Mouse (Mus musculus) heart, embryonic 15.5 days (tissue): ENCODE measurements around the gene Pnldc1. TPM values are rescaled to one million over a fixed set of nuclear protein-coding genes. Genes with fewer than 3 reads are reported as not detected.

Experiments used
- ATAC-seq: fragments of 200-750 bp; cut with Nextera tagmentation; replicated peaks from 2 replicates; pipeline ENCODE4 v1.8.0; 2017; ENCODE audit warnings: low read depth, moderate TSS enrichment; ENCODE audit not compliant: insufficient number of reproducible peaks, insufficient read depth, low FRiP score
- H3K27ac ChIP-seq: fragments of 300-500 bp; sonication (generic); 2 replicates; pipeline ENCODE4 v1.5.1; 2015; ENCODE audit warnings: mild to moderate bottlenecking, inconsistent platforms
- H3K27me3 ChIP-seq: fragments of 300-500 bp; sonication (generic); 2 replicates; pipeline ENCODE4 v1.6.1; 2015; ENCODE audit warnings: inconsistent platforms
- H3K36me3 ChIP-seq: fragments of 300-500 bp; sonication (generic); 2 replicates; pipeline ENCODE4 v1.6.1; 2015; ENCODE audit warnings: mild to moderate bottlenecking, inconsistent platforms
- H3K4me1 ChIP-seq: fragments of 300-500 bp; sonication (generic); replicated peaks from 2 replicates; pipeline ENCODE4 v1.6.1; 2015; ENCODE audit warnings: inconsistent platforms
- H3K4me2 ChIP-seq: fragments of 300-500 bp; sonication (generic); 2 replicates; pipeline ENCODE4 v1.6.1; 2015; ENCODE audit warnings: inconsistent platforms, mild to moderate bottlenecking, moderate library complexity
- H3K4me3 ChIP-seq: fragments of 300-500 bp; sonication (generic); 2 replicates; pipeline ENCODE4 v1.5.1; 2015; ENCODE audit warnings: mild to moderate bottlenecking, inconsistent platforms
- H3K9ac ChIP-seq: fragments of 300-500 bp; sonication (generic); 2 replicates; pipeline ENCODE4 v1.6.1; 2015; ENCODE audit warnings: mild to moderate bottlenecking, inconsistent platforms
- H3K9me3 ChIP-seq: fragments of 300-500 bp; sonication (generic); replicated peaks from 2 replicates; pipeline ENCODE4 v1.6.1; 2016; ENCODE audit warnings: inconsistent platforms
- WGBS: fragments of 180-500 bp; shearing (Covaris S2); methylation state at CpG from one replicate; pipeline ENCODE4 v1.1.7; 2015; ENCODE audit warnings: mixed read lengths; 5-methylcytosine and 5-hydroxymethylcytosine counted together
- microRNA-seq: library from miRNA; unstranded; fragments of <30 nt; microRNA quantifications from one replicate; pipeline ENCODE4, GENCODE M21; 2016
- polyA plus RNA-seq: library from polyadenylated mRNA; unstranded; fragments of >200 nt; fragmentation: Nextera tagmentation; extraction: Ambion mirVana; gene quantifications from 2 replicates; pipeline ENCODE4 v1.2.1, GENCODE M21; 2015

Pnldc1 gene
- polyA plus RNA-seq, 1 experiment from 2014 or later: 0.77 TPM

- no peak for ATAC-seq
- WGBS: 65% methylated on average over 11 of the region's 11 CpGs
- no peak overlapping the region for H3K4me3 ChIP-seq
Measured at GRCm38 (mm10) chr17:12851689-12852088, 58.3 kb downstream of the Pnldc1 start.

DNA sequence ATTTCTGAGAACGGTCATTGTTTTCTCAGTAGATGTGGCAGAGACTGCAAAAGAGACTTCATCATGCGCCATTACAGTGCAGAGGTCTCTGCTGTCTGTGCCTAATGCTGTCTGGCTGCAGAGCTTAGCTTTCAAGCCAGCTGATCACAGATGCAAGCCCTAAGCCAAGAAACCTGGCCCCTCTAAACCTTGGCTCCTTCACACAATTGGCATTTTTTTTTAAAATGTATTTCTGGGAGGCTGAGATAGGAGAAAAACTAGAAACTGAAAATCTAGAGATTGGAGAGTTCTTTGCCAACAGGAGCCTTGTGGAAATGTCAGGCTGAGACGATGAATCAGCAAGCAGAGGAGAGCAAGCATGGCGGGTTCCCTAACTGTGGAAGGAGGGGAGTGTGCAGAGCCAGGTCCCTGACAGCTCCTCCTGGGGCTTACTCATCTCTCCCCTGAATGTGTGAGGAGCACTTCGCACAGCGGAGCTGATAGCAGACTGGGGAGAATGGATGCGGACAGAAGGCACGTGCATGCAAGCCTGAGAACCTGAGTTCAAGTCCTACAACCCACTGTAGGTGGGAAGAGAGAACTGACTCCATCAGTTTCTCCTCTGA is 60.1 kb downstream of the Pnldc1 start:
- Histone ChIP-seq H3K27ac (no peak overlapping the region), H3K9me3 (no peaks in the 10 kb centered on the region), H3K4me3 (no peak overlapping the region), H3K4me1 (no peaks in the 10 kb centered on the region), H3K36me3 (no peaks in the 10 kb centered on the region), H3K4me2 (no peak overlapping the region), H3K9ac (no peak overlapping the region), H3K27me3 (no peaks in the 10 kb centered on the region)
- 78% methylated on average over 8 of the region's 8 CpGs for WGBS
- no peak for ATAC-seq

More at GRCm38 (mm10) chr17:12851689-12852088, 58.3 kb downstream of the Pnldc1 start:
- Histone ChIP-seq H3K9ac (no peak overlapping the region), H3K4me1 (no peaks in the 10 kb centered on the region), H3K36me3 (no peaks in the 10 kb centered on the region), H3K27me3 (no peaks in the 10 kb centered on the region), H3K9me3 (no peaks in the 10 kb centered on the region), H3K27ac (no peak overlapping the region), H3K4me2 (no peak overlapping the region)

DNA sequence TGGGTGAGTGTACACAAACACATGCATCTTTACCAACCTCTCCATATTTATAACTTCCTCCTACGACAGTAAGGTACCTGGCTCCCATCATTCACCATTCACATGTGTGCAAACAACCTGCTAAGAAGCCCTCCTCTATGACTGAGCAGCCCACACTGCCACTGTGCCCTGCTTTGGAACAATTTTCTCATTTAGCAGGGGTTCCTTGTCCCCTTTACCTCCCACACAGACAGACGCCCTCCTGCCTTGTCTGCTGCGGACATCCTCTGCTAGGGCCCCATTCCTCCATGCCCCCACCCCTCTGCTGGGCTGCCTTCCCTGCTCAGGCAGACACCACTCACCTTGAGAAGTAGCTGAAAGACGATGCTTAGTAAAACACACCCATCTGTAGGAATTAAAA is 62.3 kb downstream of the Pnldc1 start:
- Histone ChIP-seq H3K4me1 (no peaks in the 10 kb centered on the region), H3K27ac (no peak overlapping the region), H3K36me3 (no peaks in the 10 kb centered on the region), H3K27me3 (no peaks in the 10 kb centered on the region), H3K4me3 (no peak overlapping the region), H3K4me2 (no peak overlapping the region), H3K9ac (no peak overlapping the region), H3K9me3 (no peaks in the 10 kb centered on the region)
- ATAC-seq: no peak
- 64% methylated on average over 4 of the region's 4 CpGs for WGBS

- no peak overlapping the region for H3K27ac ChIP-seq
Measured at GRCm38 (mm10) chr17:12846474-12846873, 63.6 kb downstream of the Pnldc1 start.

GRCm38 (mm10) chr17:12845862-12846261 is 64.2 kb downstream of the Pnldc1 start:
- 48% methylated on average over 5 of the region's 5 CpGs for WGBS
- H3K4me3 ChIP-seq: no peak overlapping the region
- no peak overlapping the region for H3K4me2 ChIP-seq
- no peak overlapping the region for H3K27ac ChIP-seq
- H3K9me3 ChIP-seq: no peaks in the 10 kb centered on the region
- no peaks in the 10 kb centered on the region for H3K36me3 ChIP-seq
- no peak overlapping the region for H3K9ac ChIP-seq
- ATAC-seq: no peak
- no peaks in the 10 kb centered on the region for H3K4me1 ChIP-seq
- H3K27me3 ChIP-seq: no peaks in the 10 kb centered on the region

More at GRCm38 (mm10) chr17:12846474-12846873, 63.6 kb downstream of the Pnldc1 start:
- H3K27me3 ChIP-seq: no peaks in the 10 kb centered on the region
- no peaks in the 10 kb centered on the region for H3K36me3 ChIP-seq
- H3K9ac ChIP-seq: no peak overlapping the region
- no peaks in the 10 kb centered on the region for H3K4me1 ChIP-seq
- no peak for ATAC-seq
- no peak overlapping the region for H3K4me3 ChIP-seq
- H3K4me2 ChIP-seq: no peak overlapping the region
- 71% methylated on average over 5 of the region's 5 CpGs for WGBS
- H3K9me3 ChIP-seq: no peaks in the 10 kb centered on the region

GRCm38 (mm10) chr17:12844540-12844939 is 65.5 kb downstream of the Pnldc1 start:
- Histone ChIP-seq H3K4me1 (no peaks in the 10 kb centered on the region), H3K36me3 (no peaks in the 10 kb centered on the region), H3K9ac (no peak overlapping the region), H3K27me3 (no peaks in the 10 kb centered on the region), H3K9me3 (no peaks in the 10 kb centered on the region), H3K4me3 (no peak overlapping the region), H3K4me2 (no peak overlapping the region), H3K27ac (no peak overlapping the region)
- no peak for ATAC-seq
- WGBS: 71% methylated on average over 4 of the region's 4 CpGs

GRCm38 (mm10) chr17:12843826-12844225 is 66.2 kb downstream of the Pnldc1 start:
- no peaks in the 10 kb centered on the region for H3K9me3 ChIP-seq
- H3K36me3 ChIP-seq: no peaks in the 10 kb centered on the region
- H3K4me2 ChIP-seq: no peak overlapping the region
- no peak overlapping the region for H3K9ac ChIP-seq
- no peaks in the 10 kb centered on the region for H3K27me3 ChIP-seq
- H3K27ac ChIP-seq: no peak overlapping the region
- ATAC-seq: no peak
- 77% methylated on average over 6 of the region's 6 CpGs for WGBS
- no peaks in the 10 kb centered on the region for H3K4me1 ChIP-seq
- H3K4me3 ChIP-seq: no peak overlapping the region

DNA sequence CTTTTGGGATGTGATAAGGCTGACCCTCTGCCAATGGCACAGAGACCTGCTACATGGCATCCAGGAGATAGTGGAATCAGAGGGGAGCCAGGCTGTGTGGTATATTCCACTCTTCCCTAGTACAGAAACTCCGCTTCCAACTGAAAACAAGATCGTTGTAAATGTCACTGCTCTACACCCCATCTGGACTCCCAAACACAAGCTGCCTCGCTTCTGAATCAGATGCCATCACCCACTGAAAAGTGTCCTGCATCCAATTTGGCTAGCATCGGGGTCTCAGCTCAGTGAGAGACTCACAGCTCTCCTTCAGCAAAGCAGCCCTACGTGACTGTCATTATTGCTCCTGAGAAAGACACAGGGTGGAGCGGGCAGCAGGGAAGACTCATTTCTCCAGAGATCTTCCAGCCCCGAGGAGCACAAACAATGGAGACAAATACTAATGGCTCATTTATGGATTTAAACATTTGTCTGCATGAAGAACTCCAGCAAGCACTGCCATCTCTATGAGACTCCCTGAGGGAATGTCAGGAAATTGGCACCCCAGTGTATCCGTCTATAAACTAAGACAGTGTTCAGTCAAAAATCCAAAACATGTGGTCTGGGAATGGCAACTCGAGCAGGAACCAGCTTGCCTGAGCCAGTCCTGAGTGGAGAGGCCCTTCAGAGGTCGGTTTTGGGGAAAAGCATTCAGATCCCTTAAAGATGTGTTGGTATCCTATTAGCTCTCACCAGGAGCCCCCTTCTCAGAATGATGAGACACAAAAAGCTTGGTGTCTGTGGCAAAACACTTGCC is 70.4 kb downstream of the Pnldc1 start:
- H3K36me3 ChIP-seq: no peaks in the 10 kb centered on the region
- H3K27me3 ChIP-seq: no peaks in the 10 kb centered on the region
- ATAC-seq: no peak
- no peaks in the 10 kb centered on the region for H3K4me1 ChIP-seq
- no peak overlapping the region for H3K4me3 ChIP-seq
- WGBS: 70% methylated on average over 10 of the region's 10 CpGs
- no peak overlapping the region for H3K9ac ChIP-seq
- H3K4me2 ChIP-seq: no peak overlapping the region
- H3K27ac ChIP-seq: no peak overlapping the region
- no peaks in the 10 kb centered on the region for H3K9me3 ChIP-seq

Small RNAs within 50 kb of the gene (microRNA-seq; reads per million reads assigned to microRNA genes)
- gene Gm24085: not detected

Other genes with a start within 250 kb of the Pnldc1 start
- gene Slc22a1, start 234.4 kb downstream of the Pnldc1 start, polyA plus RNA-seq: 30.5 and 51.0 TPM in 2 replicates
- gene Igf2r, start 140.6 kb downstream of the Pnldc1 start, polyA plus RNA-seq: 121 and 127 TPM in 2 replicates
- gene Mas1, start 42.1 kb downstream of the Pnldc1 start, polyA plus RNA-seq: 0.49 and 0.66 TPM in 2 replicates
- 0.08 TPM in 1 of 2 replicates, not detected in the other for gene Mrgprh, start 34.2 kb downstream of the Pnldc1 start, polyA plus RNA-seq
- gene Tcp1, start 5.5 kb upstream of the Pnldc1 start, polyA plus RNA-seq: 283 and 316 TPM in 2 replicates
- 165 and 199 TPM in 2 replicates for gene Mrpl18, start 6.1 kb upstream of the Pnldc1 start, polyA plus RNA-seq
- 0.29 and 0.40 TPM in 2 replicates for gene Acat3, start 30.4 kb upstream of the Pnldc1 start, polyA plus RNA-seq
- gene Acat2, start 50.5 kb upstream of the Pnldc1 start, polyA plus RNA-seq: 26.5 and 46.7 TPM in 2 replicates
- 73.4 and 76.1 TPM in 2 replicates for gene Wtap, start 83.9 kb upstream of the Pnldc1 start, polyA plus RNA-seq
- gene Sod2, start 96.6 kb upstream of the Pnldc1 start, polyA plus RNA-seq: 376 and 436 TPM in 2 replicates
- gene Gpr31b, start 142.1 kb upstream of the Pnldc1 start, polyA plus RNA-seq: 0.22 TPM in 1 of 2 replicates, not detected in the other
- 0.05 TPM in 1 of 2 replicates, not detected in the other for gene Tcp10b, start 150.9 kb upstream of the Pnldc1 start, polyA plus RNA-seq
- gene Unc93a, start 221.6 kb upstream of the Pnldc1 start, polyA plus RNA-seq: not detected in 2 replicates